Mouse (Mus musculus): ENCODE results near the gene Gdf3.
A peak's percentile ranks its signal among the peaks of the same experiment; 100 is the strongest.

Gdf3 gene

DNA sequence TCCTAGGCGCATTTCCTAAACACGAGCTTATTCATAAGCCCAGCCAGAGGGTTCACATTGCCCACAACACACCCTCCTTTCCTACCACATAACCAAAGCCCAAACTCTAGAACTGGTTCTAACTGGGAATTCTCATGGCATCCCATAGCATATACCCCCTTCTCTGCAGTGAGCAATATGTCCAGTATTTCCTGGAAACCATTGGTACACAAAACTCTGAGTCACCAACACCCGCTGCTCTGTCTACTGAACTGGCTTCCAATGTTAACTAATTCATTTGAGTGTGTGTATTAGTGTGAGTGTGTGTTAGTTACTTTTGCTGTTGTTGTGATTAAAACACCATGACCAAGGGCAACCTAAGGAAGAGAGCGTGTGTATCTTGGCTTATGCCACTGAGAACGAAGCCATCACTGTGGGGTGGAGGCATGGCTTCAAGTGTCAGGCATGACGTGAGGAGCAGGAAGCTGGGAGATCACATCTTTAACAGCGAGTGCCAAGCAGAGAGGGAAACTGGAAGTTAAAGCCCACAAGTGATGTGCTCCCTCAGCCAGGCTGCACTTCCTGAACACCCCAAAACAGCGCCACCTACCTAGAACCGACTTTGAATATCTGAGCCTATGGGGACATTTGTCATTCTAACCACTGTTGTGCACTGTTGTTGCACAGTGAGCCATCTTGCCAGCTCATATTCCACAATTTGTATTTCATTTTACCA, 44.7 kb downstream of the Gdf3 start:
- DNase-seq (ENCODE audit: low read depth, low spot score): no peak

- DNase-seq (ENCODE audit: low read depth, low spot score): peak; percentile 82
These were observed 47.4 kb downstream of the Gdf3 start for GRCm38 (mm10) chr6:122562463-122562862.

- no peak for DNase-seq (ENCODE audit: low read depth, low spot score)
These were observed 48.9 kb downstream of the Gdf3 start for GRCm38 (mm10) chr6:122561005-122561404.

- peak; percentile 88 for DNase-seq (ENCODE audit: low read depth, low spot score)
These were observed 49.5 kb downstream of the Gdf3 start for GRCm38 (mm10) chr6:122560427-122560826.

- DNase-seq (ENCODE audit: low read depth, low spot score): peak; percentile 54
These were observed 52.8 kb downstream of the Gdf3 start for GRCm38 (mm10) chr6:122556959-122557561.

Measured in mesoderm, embryonic 11.5 days (tissue).